Mouse (Mus musculus) embryonic fibroblast, embryonic 13.5 days (primary cell): Measurements from ENCODE around the gene Ntm. TPM values are rescaled to one million over a fixed set of nuclear protein-coding genes. Genes with fewer than 3 reads are reported as not detected.

Source experiments
- H3K27ac ChIP-seq: 2 replicates; pipeline ENCODE4 v1.5.1; 2012; ENCODE audit warnings: low read length, control low read depth, inconsistent platforms; ENCODE audit not compliant: insufficient read depth
- H3K4me1 ChIP-seq: 2 replicates; pipeline ENCODE4 v1.6.1; 2011; ENCODE audit warnings: low read length; ENCODE audit not compliant: control insufficient read depth, insufficient read depth
- H3K4me3 ChIP-seq: 2 replicates; pipeline ENCODE4 v1.5.1; 2011; ENCODE audit warnings: mild to moderate bottlenecking, control low read depth, low read length; ENCODE audit not compliant: insufficient read depth
- CTCF ChIP-seq: IDR thresholded peaks from 2 replicates; pipeline ENCODE4 v1.5.1; 2011; ENCODE audit warnings: mild to moderate bottlenecking, control low read depth, low read length, moderate library complexity, borderline replicate concordance; ENCODE audit not compliant: insufficient read depth
- POLR2A ChIP-seq: IDR thresholded peaks from 2 replicates; pipeline ENCODE4 v1.6.1; 2011; ENCODE audit warnings: low read depth, mild to moderate bottlenecking, control low read depth, low read length, moderate library complexity
- polyA plus RNA-seq: library from polyadenylated mRNA; stranded (reverse); fragments of >200 nt; gene quantifications from 2 replicates; pipeline ENCODE4 v1.2.4, GENCODE M21; 2011; ENCODE audit warnings: low read depth; ENCODE audit not compliant: missing spikeins, insufficient read length

The Ntm gene
- polyA plus RNA-seq, 1 experiment: 0.95 TPM

DNA sequence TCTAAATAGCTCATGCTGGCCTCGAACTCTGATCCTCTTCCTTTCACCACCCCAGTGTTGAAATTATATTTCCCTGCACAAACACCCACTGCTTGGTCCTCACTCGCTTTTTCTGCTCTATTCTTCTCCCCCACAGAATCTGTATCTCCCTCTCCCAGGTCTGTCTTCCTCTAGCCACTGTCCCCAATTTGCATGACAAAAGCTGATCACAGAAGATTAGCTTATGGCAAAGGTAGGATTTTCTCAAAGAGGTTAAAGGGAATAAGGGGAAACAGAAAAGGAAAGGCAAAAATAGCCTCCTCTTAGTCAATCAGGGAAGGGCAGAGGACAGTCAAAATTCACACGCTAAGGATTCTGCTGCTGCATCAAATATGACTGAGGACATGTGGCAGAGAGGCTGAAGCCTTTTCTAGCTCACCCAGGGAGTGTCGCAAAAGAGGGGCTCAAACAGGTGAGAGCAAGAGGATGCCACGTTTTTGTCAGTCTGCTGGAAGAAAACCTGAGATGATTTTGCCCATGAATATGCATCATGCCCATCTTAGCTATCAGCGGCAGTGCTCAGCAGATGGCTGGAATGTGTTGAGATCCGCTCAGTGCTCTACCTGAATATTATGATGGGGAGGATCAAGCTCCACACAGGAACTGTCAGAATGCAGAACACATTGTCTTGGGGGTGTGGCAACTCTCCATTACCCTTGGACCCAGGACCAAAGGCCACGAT, 114.0 kb downstream of the Ntm start:
- Histone ChIP-seq H3K27ac (no peak overlapping the region), H3K4me3 (no peak overlapping the region), H3K4me1 (no peaks in the 10 kb centered on the region)
- TF ChIP-seq CTCF (no peak), POLR2A (no peak)

DNA sequence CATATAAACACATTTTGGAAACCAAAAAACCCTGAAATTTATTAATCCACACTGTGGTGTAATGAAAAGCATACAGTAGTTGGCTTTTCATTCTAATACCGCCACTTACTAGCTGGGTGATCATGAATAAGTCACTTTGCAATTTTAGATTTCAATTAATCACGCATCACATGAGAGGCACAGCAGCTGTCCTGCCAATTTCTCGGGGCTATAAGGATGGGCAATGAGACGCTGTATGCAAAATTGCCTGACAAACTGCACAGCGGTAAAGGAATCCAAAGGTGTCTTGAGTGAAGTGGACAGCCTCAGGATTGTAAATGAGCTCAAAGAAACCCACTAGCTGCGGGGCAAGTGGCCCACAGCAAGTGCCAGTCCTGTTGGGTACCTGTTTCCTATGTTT, 125.6 kb downstream of the Ntm start:
- Histone ChIP-seq H3K4me3 (no peak overlapping the region), H3K4me1 (no peaks in the 10 kb centered on the region), H3K27ac (no peak overlapping the region)
- TF ChIP-seq CTCF (no peak), POLR2A (no peak)

DNA sequence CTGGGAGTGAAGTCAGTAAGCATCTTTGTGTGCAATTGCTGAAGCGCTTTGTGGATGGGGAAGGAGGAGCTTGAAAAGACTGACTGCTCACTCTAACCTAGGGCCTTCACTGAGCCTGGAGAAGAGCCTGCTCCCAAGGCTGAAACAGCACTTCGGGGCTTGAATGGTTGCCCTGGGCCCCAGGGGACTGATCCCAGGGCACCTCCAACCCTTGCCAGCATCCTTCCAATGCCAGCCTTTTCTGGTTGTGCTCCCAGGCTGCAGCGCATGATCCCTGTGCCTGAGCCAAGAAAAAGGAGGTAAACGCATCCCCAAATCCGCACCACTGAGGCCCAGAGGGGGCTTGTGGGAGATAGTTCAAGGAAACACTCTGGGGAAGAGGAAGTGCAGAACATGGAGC, 128.0 kb downstream of the Ntm start:
- no peak overlapping the region for H3K4me3 ChIP-seq
- TF ChIP-seq POLR2A (no peak), CTCF (no peak)
- no peaks in the 10 kb centered on the region for H3K4me1 ChIP-seq
- no peak overlapping the region for H3K27ac ChIP-seq

DNA sequence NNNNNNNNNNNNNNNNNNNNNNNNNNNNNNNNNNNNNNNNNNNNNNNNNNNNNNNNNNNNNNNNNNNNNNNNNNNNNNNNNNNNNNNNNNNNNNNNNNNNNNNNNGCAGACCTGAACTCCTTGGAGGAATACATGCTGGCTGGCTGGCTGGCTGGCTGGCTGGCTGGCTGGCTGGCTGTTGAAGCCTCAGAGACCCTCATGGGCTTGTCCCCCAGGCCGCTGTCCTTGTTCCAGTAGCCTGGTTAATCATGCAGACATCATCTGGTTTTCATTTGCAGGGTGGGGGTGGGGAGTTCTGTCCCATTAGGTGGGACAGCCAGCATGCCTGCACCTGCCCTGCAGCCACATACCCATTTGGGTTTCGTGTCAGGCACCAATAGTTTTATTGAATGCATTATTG, 129.2 kb downstream of the Ntm start:
- no peak overlapping the region for H3K27ac ChIP-seq
- TF ChIP-seq POLR2A (no peak), CTCF (no peak)
- H3K4me3 ChIP-seq: no peak overlapping the region

DNA sequence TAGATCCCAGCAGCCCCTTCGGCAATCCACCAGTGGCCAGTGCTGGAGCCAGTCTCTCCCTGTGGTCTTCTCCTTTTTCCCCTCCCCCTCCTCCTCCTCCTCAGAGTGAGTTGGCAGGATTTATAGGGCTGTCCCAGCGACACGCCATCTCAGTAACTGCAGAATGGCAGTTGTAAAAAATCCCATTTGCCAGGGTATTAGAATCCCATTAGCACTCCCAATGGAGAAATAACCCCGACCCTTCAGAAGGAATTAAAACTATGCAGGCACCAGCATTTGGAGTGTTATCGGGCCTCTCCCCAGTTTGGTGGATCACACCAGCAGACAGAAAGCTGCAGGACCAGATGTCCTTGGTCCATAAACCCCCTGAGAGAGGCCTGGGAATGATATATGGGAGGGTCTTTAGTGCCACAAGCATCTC, 135.7 kb downstream of the Ntm start:
- no peak overlapping the region for H3K4me3 ChIP-seq
- TF ChIP-seq POLR2A: no peak
- no peak for TF ChIP-seq CTCF
- H3K27ac ChIP-seq: no peak overlapping the region
- H3K4me1 ChIP-seq: no peaks in the 10 kb centered on the region

More for the DNA sequence above, 129.2 kb downstream of the Ntm start:
- H3K4me1 ChIP-seq: no peaks in the 10 kb centered on the region

DNA sequence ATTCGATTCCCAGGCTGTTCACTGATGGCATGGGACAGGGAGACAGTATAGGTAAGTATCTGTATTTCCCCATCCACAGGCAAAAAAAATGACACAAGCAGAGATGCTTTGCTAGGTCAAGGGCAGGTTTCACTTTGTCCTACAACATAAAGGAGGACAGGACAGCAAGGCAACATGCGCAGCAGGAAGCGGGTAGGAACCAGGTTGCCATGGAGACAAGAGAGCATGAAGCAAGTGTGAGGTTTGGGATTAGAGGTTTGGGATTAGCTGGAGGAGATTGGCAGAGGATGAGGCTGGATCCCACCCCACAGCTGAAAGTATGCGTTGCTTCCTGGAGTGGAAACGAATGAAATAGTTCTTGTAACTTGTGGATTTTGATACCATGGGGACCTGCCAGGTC, 137.7 kb downstream of the Ntm start:
- TF ChIP-seq POLR2A: no peak
- H3K4me1 ChIP-seq: no peaks in the 10 kb centered on the region
- H3K27ac ChIP-seq: no peak overlapping the region
- H3K4me3 ChIP-seq: no peak overlapping the region

DNA sequence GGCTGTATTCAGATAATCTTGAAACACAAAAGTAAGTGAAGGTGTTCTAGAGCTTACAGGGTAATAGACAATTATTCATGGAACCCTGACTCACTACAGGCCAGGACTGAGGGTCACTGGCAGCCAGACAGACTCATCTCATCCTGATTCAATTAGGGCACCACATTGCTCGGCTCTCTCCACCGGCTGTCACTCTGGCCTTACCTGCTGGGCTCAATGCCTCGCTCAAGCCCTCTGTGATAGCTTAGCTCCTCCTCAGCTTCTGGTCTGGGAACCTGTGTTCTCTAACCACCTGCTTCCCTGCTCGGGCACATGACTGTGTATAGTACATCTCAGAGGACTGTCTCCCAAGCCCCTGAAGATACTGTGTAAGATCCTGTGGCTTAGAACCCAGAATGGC, 139.2 kb downstream of the Ntm start:
- no peak for TF ChIP-seq CTCF
- TF ChIP-seq POLR2A: no peak
- Histone ChIP-seq H3K4me3 (no peak overlapping the region), H3K27ac (no peak overlapping the region), H3K4me1 (no peaks in the 10 kb centered on the region)

DNA sequence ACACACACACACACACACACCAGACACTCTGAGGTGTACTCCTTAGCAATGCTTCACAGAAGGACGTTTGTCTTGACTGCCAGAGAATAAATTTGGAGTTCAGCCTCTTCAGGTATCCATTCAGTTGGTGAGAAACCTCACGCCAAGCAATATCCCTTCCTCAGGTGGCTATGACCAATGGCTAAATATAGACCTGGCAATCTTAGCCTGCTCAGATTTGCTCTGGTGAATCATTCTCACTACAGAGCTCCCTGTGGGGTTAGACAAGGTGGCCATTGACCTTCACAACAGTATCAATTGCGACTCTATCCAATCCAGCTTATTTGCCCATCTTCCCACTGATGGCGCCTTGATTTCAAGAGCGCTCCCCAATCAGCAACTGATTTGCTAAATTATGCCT, 150.3 kb downstream of the Ntm start:
- H3K4me1 ChIP-seq: no peaks in the 10 kb centered on the region
- H3K4me3 ChIP-seq: no peak overlapping the region
- no peak overlapping the region for H3K27ac ChIP-seq
- TF ChIP-seq POLR2A (no peak), CTCF (no peak)

DNA sequence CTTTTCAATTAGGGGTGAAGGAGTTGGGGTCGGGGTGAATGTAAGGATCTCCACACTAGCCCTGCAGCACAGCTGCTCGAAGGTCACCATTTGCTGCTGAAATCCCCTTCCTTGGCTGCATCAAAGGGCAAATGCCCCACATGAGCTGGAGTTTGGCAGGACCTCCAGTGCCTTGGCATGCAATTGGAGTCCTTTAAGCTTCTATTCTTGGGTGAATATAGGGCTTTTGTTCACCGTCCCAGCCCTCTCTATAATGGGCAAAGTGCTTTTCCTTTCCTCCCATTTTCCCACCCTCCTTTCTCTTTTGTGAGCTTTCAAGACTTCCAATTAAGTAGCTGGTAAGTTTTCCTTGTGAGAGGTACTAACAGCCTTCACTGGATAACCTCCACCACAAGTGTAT, 156.2 kb downstream of the Ntm start:
- TF ChIP-seq POLR2A: no peak
- TF ChIP-seq CTCF: no peak
- Histone ChIP-seq H3K27ac (no peak overlapping the region), H3K4me1 (no peaks in the 10 kb centered on the region), H3K4me3 (no peak overlapping the region)

DNA sequence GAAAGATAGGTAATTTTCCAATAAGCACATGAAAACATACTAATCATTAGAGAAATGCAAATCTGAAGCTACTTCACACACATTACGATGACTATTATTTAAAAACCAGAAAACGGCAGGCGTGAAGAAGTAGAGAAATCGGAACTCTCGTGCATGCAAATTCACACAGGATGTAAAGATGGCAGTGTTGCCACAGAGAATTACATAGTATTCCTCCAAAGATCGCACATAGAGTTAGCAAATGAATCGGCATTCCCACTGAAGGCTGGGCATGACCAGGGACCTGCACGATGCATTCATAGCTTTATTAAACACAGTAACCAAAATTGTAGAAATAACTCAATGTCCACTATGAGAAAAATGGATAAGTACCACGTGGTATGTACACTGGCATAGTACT, 158.5 kb downstream of the Ntm start:
- H3K4me3 ChIP-seq: no peak overlapping the region
- TF ChIP-seq CTCF: no peak
- no peaks in the 10 kb centered on the region for H3K4me1 ChIP-seq
- no peak overlapping the region for H3K27ac ChIP-seq

DNA sequence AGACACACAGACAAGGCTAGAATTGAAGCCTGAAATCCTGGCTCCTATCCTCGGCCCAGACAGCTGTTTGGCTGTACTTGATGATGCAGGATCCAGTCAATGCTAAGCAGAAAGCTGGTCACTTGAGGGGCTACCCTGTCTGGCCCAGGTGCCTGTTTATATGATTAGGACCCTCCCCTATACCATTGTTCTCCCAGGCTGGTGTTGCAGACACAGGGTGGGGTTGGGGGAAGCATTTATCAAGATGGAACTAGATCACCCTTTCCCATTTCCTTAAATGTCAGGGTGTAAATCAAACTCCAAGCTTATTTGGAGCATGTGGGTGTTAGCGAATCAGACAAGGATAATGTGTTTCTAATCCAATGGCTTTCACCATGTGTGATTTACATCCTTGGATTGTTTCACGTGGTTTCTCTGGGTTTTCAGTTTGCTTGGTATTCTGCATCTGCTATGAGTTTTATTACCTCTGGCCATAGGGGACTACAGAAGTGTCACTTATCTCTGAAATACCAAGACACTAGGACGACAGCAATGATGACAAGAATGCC, 159.1 kb downstream of the Ntm start:
- no peak overlapping the region for H3K27ac ChIP-seq
- no peaks in the 10 kb centered on the region for H3K4me1 ChIP-seq
- no peak overlapping the region for H3K4me3 ChIP-seq
- no peak for TF ChIP-seq CTCF
- no peak for TF ChIP-seq POLR2A
